Mouse (Mus musculus) layer of hippocampus, adult 2 months (tissue): ENCODE results near the gene Arf6. TPM values are rescaled to one million over a fixed set of nuclear protein-coding genes. Genes with fewer than 3 reads are reported as not detected.
"Not testable (repeated sequence)": the region's sequence is repeated elsewhere in the genome, so short reads cannot be mapped to it uniquely, and the experiment has no call there.

Experiments used
- DNase-seq, 2 experiments: peaks; one replicate each; pipeline ENCODE4 v3.0.0; 2022; ENCODE audit warnings: low spot score in 2 of 2
- H3K27ac ChIP-seq: fragments of 200-600 bp; 2 replicates; pipeline ENCODE4 v1.8.1; 2022
- H3K4me3 ChIP-seq: fragments of 200-600 bp; 2 replicates; pipeline ENCODE4 v1.8.1; 2022; ENCODE audit warnings: mild to moderate bottlenecking
- CTCF ChIP-seq: fragments of 200-600 bp; conservative IDR thresholded peaks from 2 replicates; pipeline ENCODE4 v1.8.1; 2022; ENCODE audit warnings: antibody characterized with exemption, mild to moderate bottlenecking, moderate library complexity
- total RNA-seq, 2 experiments: library from RNA; stranded (reverse); gene quantifications; 2 replicates each; pipeline ENCODE4 v1.2.3; 2021

Gene Arf6
- total RNA-seq, 2 experiments from 2014 or later, result 50.1 to 50.3 TPM

DNA sequence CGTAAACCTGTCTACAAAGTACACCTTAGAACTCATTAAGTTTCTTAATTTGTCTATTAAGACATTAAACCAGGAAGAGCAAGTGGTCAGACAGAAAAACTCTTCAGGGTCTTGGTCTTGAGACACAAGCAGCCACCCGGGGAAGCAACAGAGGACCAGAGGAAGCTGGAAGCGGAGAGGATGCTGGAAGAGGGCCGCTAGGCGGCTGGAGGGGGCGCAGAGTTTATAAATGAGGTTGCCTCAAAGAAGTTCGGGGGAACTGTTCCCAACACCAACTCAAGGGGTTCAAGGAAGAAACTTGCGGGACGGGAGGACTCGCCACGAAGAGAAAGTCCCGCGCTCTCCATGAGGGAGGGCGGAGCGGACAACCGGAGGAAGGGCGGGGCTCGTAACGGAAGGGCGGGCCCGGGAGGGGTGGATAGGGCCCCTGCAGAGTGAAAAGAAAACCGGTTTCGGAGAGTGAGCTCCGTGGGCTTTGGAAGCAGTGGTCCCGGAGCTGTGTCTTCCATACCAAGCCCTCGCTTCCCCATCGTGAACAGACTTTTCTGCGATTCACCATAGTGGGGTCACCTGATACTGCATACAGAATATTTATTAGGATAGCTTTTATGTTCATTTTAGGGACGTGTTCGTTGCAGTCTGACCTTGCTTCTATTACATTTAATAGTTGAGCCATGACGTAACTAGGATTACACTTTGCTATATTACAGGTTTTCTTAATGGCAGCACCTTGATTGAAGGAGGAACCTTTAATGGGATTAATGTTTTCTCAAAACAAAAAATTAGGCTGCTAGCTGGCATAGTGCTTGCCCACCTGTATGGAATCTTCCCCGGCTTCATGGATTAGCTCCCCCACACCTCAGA, 7.8 kb upstream of the Arf6 start:
- DNase-seq, result peak; percentile 63 to 67
- Histone ChIP-seq H3K4me3 (peak overlapping the region; percentile 69), H3K27ac (peak overlapping the region; percentile 79)
- peak; percentile 60 for TF ChIP-seq CTCF

DNA sequence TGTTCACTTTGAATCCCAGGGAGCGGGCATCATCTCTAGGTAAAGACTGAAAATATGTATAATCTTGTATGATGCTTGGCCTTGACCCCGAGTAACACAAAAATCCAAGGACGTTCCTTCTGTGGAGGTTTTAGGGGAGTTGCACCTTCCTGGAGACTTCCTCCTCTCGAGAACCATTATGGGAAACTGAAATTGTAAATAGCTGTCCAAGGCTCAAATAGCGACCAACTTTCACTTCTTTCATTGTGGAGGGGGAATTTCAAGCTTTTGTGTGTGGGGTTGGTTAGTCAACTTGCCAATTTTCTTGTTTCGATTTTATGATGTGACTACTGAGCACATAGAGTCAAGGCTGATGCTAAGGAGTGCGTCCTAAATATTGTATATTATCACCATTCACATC, 6.2 kb upstream of the Arf6 start:
- no peak overlapping the region for H3K27ac ChIP-seq
- TF ChIP-seq CTCF, result no peak
- DNase-seq, result no peak
- H3K4me3 ChIP-seq, result no peak overlapping the region

DNA sequence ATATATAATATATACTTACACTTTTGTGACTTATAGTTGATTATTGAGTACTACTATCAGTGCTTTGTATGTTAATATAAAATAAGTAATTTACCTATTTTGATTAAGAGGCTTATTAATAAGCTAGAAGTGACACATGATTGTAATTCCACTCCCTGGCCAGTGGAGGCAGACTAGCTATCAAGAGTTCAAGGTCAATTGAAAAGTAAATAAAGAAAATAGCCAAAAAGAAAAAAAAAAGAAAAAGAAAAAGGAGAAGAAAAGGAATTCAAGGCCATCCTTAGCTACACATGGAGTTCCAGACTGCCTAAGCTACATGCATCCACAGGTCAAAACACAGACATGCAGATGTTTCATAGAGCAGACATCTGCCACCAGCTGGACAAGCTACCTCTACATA, 5.5 kb upstream of the Arf6 start:
- TF ChIP-seq CTCF, result peak; percentile 76
- Histone ChIP-seq H3K27ac (no peak overlapping the region), H3K4me3 (no peak overlapping the region)
- DNase-seq, result no peak

DNA sequence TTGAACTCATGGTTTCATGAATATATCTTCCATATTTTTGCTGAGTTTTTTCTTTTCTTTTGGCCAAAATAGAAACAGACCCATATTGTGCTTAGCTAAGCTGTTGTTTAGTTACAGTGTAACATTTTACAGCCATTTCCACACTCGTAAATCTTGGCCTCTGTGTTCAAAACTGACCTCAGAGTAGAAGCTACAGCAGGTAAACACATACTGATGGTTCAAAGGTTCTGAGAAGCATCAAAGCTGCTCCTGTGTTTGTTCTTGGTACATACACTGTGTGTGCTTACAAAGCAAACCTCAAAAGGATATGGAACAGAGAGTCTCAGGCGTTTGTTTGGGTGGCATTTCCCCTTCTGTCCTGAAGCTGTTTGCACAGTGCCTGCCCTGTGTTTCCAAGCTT, 4.4 kb upstream of the Arf6 start:
- Histone ChIP-seq H3K4me3 (no peak overlapping the region), H3K27ac (no peak overlapping the region; the same call in 1 of the 2 replicates)
- TF ChIP-seq CTCF, result no peak
- no peak for DNase-seq

DNA sequence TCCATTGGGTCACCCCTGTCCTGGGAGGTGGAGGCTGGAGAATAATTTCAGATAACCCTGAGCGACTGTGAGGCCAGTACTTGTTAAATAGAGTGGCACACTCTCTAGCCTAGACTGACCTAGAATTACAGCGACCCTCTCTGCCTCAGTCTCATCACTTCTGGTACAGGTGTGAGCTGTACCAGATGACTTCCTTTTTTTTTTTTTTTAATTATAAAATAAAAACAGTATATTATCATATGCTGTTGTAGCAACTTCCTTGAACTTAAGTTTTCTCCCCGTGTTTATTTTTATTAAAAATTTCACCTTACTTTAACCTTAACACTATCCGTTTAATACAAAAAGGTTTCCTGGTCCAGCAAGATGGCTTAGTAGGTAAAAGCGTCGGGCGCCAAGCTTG, 1.0 kb upstream of the Arf6 start:
- no peak for DNase-seq
- Histone ChIP-seq H3K27ac (peak overlapping the region; percentile 97), H3K4me3 (peak overlapping the region; percentile 98)
- TF ChIP-seq CTCF, result no peak

DNA sequence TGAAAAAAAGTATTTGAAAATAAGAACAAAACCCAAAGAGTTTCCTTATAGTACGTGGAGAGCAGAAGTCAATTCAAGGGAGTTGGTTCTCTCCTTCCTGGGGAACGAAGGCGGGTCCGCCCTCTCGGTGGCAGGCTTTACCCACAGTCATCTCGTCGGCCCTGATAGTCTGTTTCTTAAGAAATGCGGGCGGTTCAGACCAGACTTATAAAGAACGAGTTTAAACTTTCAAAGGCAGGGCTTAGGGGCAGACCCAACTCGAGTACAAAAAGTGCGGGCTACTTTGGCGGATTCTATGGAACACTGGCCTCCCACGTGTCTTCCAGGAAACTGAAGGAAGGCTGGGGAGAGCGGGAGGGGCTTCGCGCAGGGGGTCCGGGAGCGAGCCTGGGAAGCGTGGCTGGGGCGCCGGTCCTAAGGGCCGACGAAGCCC, 513 bp upstream of the Arf6 start:
- Histone ChIP-seq H3K27ac (peak overlapping the region; percentile 97), H3K4me3 (peak overlapping the region; percentile 98)
- peak; percentile 59 for TF ChIP-seq CTCF
- peak in 1 of 2 experiments; percentile 63 for DNase-seq

DNA sequence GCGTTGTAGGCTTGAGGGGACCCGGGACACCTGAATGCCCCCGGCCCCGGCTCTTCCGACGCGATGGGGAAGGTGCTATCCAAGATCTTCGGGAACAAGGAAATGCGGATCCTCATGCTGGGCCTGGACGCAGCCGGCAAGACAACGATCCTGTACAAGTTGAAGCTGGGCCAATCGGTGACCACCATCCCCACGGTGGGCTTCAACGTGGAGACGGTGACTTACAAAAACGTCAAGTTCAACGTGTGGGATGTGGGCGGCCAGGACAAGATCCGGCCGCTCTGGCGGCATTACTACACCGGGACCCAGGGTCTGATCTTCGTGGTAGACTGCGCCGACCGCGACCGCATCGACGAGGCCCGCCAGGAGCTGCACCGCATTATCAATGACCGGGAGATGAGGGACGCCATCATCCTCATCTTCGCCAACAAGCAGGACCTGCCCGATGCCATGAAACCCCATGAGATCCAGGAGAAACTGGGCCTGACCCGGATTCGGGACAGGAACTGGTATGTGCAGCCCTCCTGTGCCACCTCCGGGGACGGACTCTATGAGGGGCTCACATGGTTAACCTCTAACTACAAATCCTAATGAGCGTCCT, 881 bp downstream of the Arf6 start:
- peak overlapping the region; percentile 97 for H3K27ac ChIP-seq
- peak overlapping the region; percentile 98 for H3K4me3 ChIP-seq
- no peak for TF ChIP-seq CTCF
- DNase-seq, result peak in 1 of 2 experiments; percentile 16

DNA sequence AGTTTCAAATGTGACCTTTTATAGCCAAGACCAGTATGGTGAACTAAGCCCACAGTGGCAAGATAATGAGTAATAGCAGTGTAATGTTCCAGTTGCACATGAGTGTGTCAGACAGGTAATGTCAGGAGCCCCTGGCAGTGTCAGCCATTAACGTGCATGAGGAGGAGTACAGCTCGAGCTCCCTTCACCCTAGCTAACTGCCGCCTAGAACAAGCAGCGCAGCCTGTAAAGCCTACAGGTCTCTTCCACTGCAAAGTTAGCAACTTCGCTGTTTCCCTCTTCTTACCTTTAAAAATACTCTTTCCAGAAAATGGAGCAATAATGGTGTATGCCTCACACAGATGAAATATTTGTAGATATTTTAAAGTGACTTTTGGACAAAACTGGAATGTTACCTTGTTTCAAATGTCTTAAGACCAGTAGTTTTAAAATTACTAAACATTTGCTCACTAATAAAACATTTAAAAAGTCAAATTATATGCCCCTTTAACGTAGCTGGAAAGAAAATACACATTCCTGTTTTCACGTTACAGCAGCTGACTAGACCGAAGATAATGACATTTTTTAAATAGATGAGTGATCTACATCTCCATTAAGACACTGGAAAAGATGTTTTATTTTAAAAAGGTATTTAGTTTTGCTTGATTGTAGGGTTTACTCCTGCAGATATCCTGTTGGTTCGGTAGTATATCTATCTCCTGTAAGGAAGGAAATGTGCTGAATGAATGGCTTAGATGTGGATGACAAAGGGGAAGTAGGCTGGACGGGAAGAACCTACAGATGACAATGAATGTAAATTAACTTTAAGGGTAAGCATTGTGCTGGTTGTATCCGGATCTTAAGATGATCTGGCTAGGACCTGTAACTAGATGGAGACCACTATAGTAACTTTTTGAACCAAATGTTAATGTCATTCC, 2.2 kb downstream of the Arf6 start:
- no peak overlapping the region for H3K27ac ChIP-seq

DNA sequence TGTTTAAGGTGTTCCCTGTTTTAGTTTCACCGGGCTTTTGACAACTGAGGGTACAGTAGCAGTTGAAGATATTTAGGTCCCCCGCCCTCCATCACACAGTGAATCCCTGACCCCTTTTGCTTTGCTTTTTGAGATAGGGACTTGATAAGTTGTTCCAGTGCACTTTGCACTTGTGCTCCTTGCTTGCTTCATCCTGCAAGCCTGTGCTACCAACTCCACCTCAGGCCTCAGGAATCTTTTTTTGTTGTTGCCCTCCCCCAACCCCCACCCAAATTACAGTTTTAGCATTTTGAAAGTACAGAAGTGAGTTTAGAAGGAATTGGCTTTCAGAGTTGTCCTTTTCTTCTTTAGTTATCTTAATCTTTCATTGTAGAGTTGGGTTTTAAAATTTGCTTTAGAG, 4.2 kb downstream of the Arf6 start:
- Histone ChIP-seq H3K27ac (no peak overlapping the region), H3K4me3 (no peak overlapping the region)
- no peak for TF ChIP-seq CTCF
- no peak for DNase-seq

More for the DNA sequence above, 2.2 kb downstream of the Arf6 start:
- no peak for DNase-seq
- no peak for TF ChIP-seq CTCF
- peak overlapping the region; percentile 98 for H3K4me3 ChIP-seq

DNA sequence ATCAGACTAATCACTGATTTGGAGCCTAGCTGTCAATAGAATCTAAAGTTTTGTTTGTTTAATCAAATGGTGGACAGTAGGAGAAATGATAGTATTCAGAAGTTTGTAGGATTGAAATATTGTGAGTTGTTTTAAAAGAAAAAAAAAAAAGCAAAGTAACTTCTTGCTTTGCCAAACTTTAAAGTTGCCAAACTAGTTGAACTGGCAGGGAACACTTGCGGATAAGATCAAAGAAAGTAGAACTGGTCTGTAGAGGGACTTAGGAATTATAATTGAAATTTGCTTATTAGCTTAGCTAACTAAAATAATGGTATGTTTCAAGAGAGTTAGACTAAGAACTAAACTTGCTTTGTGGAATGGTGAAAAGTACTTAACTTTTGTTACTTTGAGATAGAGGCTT, 5.2 kb downstream of the Arf6 start:
- no peak for DNase-seq
- H3K27ac ChIP-seq, result no peak overlapping the region
- TF ChIP-seq CTCF, result no peak
- no peak overlapping the region for H3K4me3 ChIP-seq

DNA sequence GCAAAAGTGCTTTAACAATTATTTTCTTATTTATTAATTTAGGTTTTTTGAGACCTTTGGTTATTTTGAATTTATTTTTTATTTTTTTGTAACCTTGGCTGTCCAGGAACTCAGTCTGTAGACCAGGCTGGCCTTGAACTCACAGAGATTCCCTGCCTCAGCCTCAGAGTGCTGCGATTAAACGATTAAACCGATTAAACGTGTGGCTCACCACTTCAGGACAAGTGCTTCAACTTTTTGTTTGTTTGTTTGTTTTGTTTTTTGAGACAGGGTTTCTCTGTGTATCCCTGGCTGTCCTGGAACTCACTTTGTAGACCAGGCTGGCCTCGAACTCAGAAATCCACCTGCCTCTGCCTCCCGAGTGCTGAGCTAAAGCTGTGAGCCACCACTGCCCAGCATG, 5.7 kb downstream of the Arf6 start:
- DNase-seq, H3K4me3 ChIP-seq: not testable (repeated sequence)

DNA sequence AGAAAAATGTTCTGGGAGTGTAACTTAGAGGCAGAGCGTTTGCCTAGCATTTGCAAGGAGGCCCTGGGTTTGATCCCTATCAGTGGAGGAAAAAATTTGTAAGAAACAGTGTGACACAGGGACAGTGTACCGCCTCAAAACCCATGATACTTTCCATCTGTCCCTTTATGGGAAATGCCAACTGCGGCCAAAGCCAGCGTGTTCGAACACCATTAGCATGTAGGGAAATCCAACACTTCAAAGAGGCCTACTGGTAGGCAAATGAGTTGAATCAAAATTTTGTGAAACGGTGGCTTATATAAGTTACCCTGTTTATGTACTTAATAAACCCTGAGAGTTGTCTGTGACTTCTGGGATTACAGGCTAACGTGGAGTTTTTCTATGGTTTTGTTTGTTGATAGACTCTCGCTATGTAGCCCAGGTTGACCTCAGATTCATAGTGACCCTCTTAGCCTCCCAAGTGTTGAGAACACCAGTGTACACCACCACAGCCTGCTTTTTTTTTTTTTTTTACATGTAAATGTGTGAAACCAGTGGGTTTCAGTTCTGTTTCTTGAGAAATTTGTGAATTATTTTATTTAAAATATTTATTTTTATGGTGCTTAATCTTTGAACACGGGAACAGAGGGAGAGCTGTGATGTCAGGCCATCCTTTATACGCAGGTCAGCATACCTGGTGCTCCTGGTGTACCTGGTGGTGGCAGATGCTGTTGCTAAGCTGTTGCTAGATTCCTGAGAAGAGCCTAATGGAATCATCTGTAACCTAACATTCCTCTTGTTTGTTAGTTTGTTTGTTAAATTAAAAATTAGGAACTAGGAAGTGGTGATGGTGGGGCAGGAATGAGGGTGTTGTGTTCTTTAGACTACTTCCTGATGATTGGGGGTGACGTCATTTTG, 6.9 kb downstream of the Arf6 start:
- no peak overlapping the region for H3K4me3 ChIP-seq
- H3K27ac ChIP-seq, result no peak overlapping the region
- DNase-seq, result no peak
- TF ChIP-seq CTCF, result no peak

More for the DNA sequence above, 5.7 kb downstream of the Arf6 start:
- not testable (repeated sequence) for H3K27ac ChIP-seq
